Mouse (Mus musculus) ovary, postnatal 10 days (tissue): ENCODE measurements around the gene Btnl1.

Source experiments
- DNase-seq: peaks from one replicate; pipeline ENCODE4 v3.0.0; 2022; ENCODE audit warnings: low spot score

Gene Btnl1

GRCm38 (mm10) chr17:34384699-34385098 is 7.8 kb downstream of the Btnl1 start:
- DNase-seq = no peak

- DNase-seq = no peak
These were observed 9.7 kb downstream of the Btnl1 start for GRCm38 (mm10) chr17:34386656-34387055.

- no peak for DNase-seq
These were observed 11.6 kb downstream of the Btnl1 start for GRCm38 (mm10) chr17:34388513-34388912.

- no peak for DNase-seq
These were observed 14.6 kb downstream of the Btnl1 start for GRCm38 (mm10) chr17:34391507-34391906.

- DNase-seq = no peak
These were observed 15.4 kb downstream of the Btnl1 start for GRCm38 (mm10) chr17:34392321-34392720.

GRCm38 (mm10) chr17:34397357-34397756 is 20.4 kb downstream of the Btnl1 start:
- DNase-seq = no peak

- no peak for DNase-seq
These were observed 21.3 kb downstream of the Btnl1 start for GRCm38 (mm10) chr17:34398058-34398710.

- peak; percentile 65 for DNase-seq
These were observed 21.9 kb downstream of the Btnl1 start, which contains the start of gene BC051142 for GRCm38 (mm10) chr17:34398711-34399393. BC051142 (plus strand) TSS chr17:34398820.

DNA sequence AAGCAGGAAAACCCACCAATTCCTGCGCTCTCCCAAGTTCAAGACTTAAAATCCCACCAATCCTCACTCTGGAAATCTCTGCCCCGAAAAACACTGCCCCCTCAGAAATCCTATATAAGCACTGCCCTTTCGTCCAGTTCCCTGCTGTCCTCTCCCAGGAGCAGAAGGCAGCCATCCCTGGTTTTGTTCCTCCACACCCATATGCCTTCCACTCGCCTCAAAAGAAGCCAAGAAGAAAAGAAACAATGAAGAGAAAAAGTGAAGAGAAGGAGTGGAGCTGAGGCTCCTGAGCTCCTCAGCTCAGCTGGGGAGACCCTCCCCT is 22.4 kb downstream of the Btnl1 start:
- DNase-seq = no peak

DNA sequence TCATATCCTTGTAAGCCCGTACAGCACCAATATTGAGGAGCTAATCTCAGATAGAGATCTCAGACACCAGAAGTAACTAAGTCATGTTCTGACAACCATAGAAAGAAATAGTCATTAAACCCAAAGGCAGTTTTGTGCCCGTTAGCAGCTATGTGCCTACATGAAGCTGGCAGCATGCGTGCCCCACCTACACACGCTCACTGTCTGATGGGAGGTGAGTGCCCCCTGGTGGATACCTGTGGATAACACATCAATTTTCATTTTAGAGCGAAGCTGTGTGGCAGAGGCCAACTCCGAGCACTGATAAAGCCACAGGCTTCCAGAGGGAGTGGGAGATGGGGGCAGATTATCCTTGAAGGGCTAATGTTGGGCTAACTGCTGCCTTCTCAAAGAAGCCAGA is 34.2 kb downstream of the Btnl1 start:
- peak; percentile 18 for DNase-seq

DNA sequence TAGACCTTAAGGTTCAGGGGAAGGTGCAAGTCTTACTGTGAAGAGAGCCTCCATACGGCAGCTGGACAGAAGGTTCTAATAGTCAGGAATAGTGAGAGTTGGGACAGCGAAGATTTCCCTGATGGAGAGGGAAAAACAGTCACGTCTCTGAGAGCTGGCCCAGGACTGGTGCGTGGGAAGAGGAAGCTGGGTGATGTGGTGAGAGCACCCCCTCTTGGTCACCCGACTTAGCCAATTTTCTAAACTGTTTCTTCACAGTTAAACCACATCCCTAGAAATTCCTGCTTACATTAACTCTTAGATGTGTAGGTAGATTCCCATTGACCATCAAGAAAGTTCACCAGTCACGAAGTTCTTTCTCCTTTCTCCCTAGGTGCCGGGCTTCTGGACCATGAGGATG is 43.1 kb downstream of the Btnl1 start:
- DNase-seq = no peak

- DNase-seq = no peak
These were observed 50.7 kb downstream of the Btnl1 start for GRCm38 (mm10) chr17:34427597-34427996.
